Mouse (Mus musculus) left cerebral cortex, adult 11 months (tissue): ENCODE results near the gene Pou2f1.

Experiments
- DNase-seq: peaks from one replicate; pipeline ENCODE4 v3.0.0; 2022; ENCODE audit warnings: low spot score

Pou2f1 gene

GRCm38 (mm10) chr1:165878751-165879150 is 123.7 kb downstream of the Pou2f1 start:
- no peak for DNase-seq

- no peak for DNase-seq
These were observed 126.8 kb downstream of the Pou2f1 start for GRCm38 (mm10) chr1:165875520-165876284.

GRCm38 (mm10) chr1:165874645-165875044 is 127.8 kb downstream of the Pou2f1 start:
- DNase-seq = peak; percentile 5

GRCm38 (mm10) chr1:165868659-165869058 is 133.8 kb downstream of the Pou2f1 start:
- no peak for DNase-seq

- no peak for DNase-seq
These were observed 135.7 kb downstream of the Pou2f1 start for GRCm38 (mm10) chr1:165866630-165867280.

GRCm38 (mm10) chr1:165864864-165865795 is 137.3 kb downstream of the Pou2f1 start:
- no peak for DNase-seq

- DNase-seq = no peak
These were observed 140.4 kb downstream of the Pou2f1 start for GRCm38 (mm10) chr1:165862059-165862458.

GRCm38 (mm10) chr1:165861235-165861609 is 141.3 kb downstream of the Pou2f1 start:
- no peak for DNase-seq

GRCm38 (mm10) chr1:165860373-165861234 is 141.9 kb downstream of the Pou2f1 start:
- DNase-seq = no peak

GRCm38 (mm10) chr1:165858356-165858755 is 144.1 kb downstream of the Pou2f1 start:
- no peak for DNase-seq

GRCm38 (mm10) chr1:165857279-165857678 is 145.2 kb downstream of the Pou2f1 start:
- DNase-seq = no peak

GRCm38 (mm10) chr1:165855759-165856545 is 146.5 kb downstream of the Pou2f1 start:
- no peak for DNase-seq

- peak; percentile 17 for DNase-seq
These were observed 148.6 kb downstream of the Pou2f1 start for GRCm38 (mm10) chr1:165853729-165854420.

GRCm38 (mm10) chr1:165853131-165853721 is 149.3 kb downstream of the Pou2f1 start:
- no peak for DNase-seq

- DNase-seq = no peak
These were observed 150.3 kb downstream of the Pou2f1 start for GRCm38 (mm10) chr1:165852131-165852530.

GRCm38 (mm10) chr1:165849458-165850445 is 152.7 kb downstream of the Pou2f1 start:
- no peak for DNase-seq

GRCm38 (mm10) chr1:165848881-165849280 is 153.6 kb downstream of the Pou2f1 start:
- DNase-seq = no peak

GRCm38 (mm10) chr1:165848417-165848816 is 154.1 kb downstream of the Pou2f1 start:
- DNase-seq = no peak
